Mouse (Mus musculus): ENCODE measurements around the gene 1700008P02Rik.
"Not testable (repeated sequence)": the region's sequence is repeated elsewhere in the genome, so short reads cannot be mapped to it uniquely, and the experiment has no call there.

Gene 1700008P02Rik

DNA sequence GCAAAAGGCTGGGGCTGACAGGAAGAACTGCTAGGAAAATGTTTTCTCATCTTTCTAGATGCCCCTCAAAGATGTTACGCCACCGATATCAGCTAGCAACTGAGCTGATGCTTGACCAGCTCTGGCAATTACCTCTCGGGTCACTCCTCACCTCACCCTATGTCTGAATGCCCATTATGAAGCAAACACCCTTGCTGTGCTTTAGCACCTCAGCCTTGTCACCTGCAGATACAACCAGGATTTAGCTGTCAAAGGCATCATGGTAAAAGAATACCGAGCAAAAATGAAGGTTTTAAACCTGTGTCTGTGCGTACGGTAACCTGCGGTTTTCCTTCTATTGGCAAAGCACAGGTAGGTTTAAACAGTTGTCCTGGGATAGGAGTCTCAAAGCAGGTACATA is at the start of gene 1700008P02Rik:
Gene 1700008P02Rik (minus strand): TSS at position 101 of the 400 bp plus-strand sequence.
- DNase-seq (ENCODE audit: low read depth in 1 of 2, low spot score in 2 of 2): no peak

DNA sequence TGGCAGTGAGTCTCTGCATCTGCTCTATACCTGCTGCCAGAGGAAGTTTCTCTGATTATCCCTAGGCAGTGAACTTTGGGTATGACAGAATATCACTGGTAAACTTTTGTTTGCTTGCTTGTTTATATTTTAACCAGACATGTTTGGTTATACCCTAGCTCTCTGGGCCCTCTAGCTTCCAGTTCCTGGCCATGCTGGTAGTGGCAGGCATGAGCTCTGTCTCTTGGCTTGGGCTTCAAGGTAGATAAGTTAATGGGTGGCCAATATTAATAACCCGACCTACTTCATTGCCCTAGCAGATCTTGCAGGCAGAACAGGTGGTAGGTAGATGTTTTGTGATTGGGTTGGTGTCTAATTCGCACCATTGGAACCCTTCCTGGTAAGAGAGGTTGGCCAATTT is 29.2 kb upstream of the 1700008P02Rik start:
- no peak for DNase-seq (ENCODE audit: low read depth in 1 of 2, low spot score in 2 of 2)

DNA sequence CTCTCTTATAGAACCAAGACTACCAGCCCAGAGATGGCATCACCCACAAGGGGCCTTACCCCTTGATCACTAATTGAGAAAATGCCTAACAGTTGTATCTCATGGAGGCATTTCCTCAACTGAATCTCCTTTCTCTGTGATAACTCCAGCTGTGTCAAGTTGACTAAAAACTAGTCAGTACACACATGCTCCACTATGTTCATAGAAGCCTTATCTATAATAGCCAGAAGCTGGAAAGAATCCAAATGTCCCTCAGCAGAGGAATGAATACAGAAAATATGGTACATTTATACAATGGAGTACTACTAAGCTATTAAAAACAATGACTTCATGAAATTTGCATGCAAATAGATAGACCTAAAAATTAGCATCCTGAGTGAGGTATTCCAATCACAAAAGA is 17.9 kb upstream of the 1700008P02Rik start:
- DNase-seq (ENCODE audit: low read depth in 1 of 2, low spot score in 2 of 2): not testable (repeated sequence)

DNA sequence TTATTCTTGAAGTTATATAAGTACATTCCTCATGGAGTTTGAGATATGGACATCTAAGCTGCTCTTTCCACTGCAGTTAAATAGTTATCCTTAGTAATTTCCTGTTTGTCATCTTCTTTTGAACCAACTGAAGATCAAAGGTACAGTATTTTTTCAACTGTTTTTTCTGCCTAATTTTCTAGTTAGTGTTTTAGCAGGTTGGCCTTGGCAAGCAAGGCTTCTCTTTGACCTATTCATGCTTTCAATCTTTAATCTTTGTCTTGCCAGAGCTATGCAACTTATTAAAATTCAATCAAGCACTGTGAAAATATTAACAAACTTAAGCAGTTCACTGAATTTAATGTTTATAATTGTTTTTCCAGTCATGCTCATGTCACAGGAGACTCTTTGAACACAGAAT is 14.0 kb upstream of the 1700008P02Rik start:
- DNase-seq (ENCODE audit: low read depth in 1 of 2, low spot score in 2 of 2): no peak

DNA sequence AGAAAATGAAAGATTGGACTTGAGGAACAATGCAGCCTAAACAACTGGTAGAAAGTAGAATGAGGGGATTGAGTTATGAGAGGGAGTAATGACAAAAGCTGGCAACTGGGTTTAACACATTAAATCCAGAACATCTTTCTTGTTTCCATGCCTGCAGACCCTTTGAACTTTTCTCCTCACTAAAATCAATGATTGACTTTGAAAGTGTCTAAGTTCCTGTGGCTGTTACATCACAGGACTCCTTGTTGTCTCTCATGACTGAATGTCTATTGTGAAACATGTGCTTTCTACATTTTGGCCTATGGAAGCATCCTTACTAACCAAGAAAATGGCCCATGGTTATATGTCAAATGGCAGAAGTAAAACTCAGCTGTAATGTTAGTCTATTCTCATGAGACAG is 2.4 kb downstream of the 1700008P02Rik start:
- DNase-seq (ENCODE audit: low read depth in 1 of 2, low spot score in 2 of 2): no peak

Data from monocyte, adult 2 months (primary cell).